Mouse (Mus musculus) thymus, adult 2 months (tissue): ENCODE data around the gene Evx1.

Experiments
- CTCF ChIP-seq: fragments of 200-500 bp; IDR thresholded peaks from 2 replicates; pipeline ENCODE4 v1.5.1; 2012; ENCODE audit warnings: mild to moderate bottlenecking, control low read depth, low read length, moderate library complexity, borderline replicate concordance; ENCODE audit not compliant: control insufficient read depth, poor library complexity, insufficient read depth; ENCODE audit errors: extremely low read depth
- POLR2A ChIP-seq: fragments of 200-500 bp; IDR thresholded peaks from 2 replicates; pipeline ENCODE4 v1.6.1; 2012; ENCODE audit warnings: mild to moderate bottlenecking, low read length, control low read depth, moderate library complexity; ENCODE audit not compliant: control insufficient read depth, poor library complexity, insufficient read depth; ENCODE audit errors: extremely low read depth

DNA sequence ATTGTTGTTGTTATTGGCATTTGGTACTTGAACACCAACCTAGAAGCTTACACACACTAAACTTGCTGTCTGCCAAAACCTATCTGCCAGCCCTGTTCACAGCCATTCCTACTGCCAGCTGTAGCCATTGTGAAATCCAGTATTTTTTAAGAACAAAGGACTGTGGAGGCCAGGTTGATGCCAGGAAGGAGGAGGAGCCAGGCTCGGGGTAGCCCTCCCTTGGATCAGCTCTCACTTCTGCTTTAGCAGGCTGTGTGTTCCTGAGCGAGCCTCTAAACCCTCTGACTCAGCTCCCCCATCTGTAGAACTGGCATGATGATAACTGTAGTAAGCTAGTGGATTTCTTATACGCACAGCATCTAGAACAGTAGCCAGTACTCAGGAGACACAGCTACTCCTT, 9.9 kb upstream of the Evx1 start:
- TF ChIP-seq POLR2A = no peak
- no peak for TF ChIP-seq CTCF
